Mouse (Mus musculus) hematopoietic stem cell, adult 5-6 weeks (primary cell): ENCODE results near the gene Tnfsf15. TPM values are rescaled to one million over a fixed set of nuclear protein-coding genes. Genes with fewer than 3 reads are reported as not detected.
A peak's percentile ranks its signal among the peaks of the same experiment; 100 is the strongest.

Source experiments
- ATAC-seq, 2 experiments: fragments of 125-278 bp in 1 of 2; replicated peaks in 1 of 2; 2 replicates each; pipeline ENCODE4 v1.8.0; 2016 to 2017; ENCODE audit warnings: inconsistent platforms in 2 of 2, mild to moderate bottlenecking in 2 of 2, moderate number of reproducible peaks in 2 of 2, low read depth in 1 of 2, moderate TSS enrichment in 1 of 2; ENCODE audit not compliant: low FRiP score in 2 of 2, poor library complexity in 2 of 2, severe bottlenecking in 2 of 2, insufficient read depth in 1 of 2, low TSS enrichment in 1 of 2
- total RNA-seq: library from RNA; stranded (forward); fragments of 172-1452, 232-1000 nt; gene quantifications from 2 replicates; pipeline ENCODE4 v1.2.3, GENCODE M21; 2017

Tnfsf15 gene
- total RNA-seq, 1 experiment from 2014 or later: not detected

DNA sequence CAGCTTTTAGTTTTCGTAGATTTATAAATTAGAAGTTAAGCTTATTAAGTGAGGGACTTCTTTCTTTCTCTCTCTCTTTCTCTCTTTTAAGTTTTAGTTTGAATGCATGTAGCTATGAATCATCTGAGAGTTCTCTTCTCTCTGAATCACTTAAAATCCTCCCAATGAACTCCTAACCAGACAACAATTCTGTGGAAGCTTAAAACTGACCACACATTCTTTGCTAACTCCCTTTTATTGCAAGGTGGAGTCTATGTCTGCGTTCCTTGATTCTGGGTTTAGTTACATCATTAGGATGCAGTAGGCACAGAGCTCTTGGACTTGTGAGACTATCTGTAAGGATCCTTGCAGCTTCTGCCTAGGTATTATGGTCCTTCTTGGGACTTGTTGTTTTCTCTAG, 41.2 kb downstream of the Tnfsf15 start:
- no peak for ATAC-seq

DNA sequence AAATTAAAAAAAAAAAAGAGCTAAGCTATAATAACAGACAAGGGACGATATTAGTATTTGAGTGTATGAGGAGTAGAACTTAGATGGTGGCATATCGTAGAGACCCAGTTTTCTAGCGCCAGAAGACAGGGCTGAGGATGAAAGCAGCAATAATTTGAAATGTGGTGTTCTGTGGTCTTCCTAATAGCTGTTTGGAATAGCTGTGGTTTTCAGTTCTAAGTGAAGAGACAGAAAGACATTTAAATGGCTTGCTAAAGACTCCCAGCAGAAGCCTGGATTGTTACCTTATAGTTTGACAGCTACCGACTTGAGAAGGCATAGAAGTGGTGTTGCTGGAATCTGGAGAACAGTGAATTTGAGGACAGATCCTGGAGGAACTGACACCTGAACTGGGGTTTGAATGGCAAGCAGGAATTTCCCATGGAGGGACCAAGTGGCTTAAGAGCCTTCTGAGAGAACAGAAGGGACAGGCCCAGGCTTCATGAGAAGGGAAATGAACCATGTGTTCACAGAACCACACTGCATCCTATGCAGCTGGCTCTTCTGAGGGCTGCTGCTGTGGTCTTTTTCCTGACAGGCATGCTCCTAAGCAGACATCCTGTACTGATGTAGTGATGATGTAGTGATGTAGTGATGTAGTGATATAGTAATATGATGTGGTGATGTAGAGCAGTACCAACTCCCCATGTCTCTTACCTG, 42.8 kb downstream of the Tnfsf15 start:
- no peak for ATAC-seq

DNA sequence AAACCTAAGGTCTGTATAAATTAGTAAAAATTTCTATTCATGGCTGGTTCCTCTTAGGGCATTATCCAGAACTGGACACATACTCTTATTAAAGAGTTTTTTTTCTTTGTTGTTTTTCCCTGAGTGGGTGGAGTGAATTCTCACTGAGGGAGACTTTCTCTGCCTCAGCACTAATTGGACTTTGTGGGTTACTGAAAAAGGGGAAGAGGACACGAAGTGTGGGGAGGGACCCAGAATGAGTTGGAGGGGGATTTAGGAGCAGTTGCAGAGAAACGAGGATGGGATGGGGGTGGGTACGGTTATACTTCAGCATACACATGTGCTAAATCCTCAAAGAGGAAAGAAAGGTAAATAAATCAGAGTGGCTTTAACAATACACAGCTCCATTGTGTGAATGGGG, 45.2 kb downstream of the Tnfsf15 start:
- ATAC-seq: 0 out of 4 replicates have a peak, but pooled peaks of 1 of the 2 experiments have one; percentile 7

DNA sequence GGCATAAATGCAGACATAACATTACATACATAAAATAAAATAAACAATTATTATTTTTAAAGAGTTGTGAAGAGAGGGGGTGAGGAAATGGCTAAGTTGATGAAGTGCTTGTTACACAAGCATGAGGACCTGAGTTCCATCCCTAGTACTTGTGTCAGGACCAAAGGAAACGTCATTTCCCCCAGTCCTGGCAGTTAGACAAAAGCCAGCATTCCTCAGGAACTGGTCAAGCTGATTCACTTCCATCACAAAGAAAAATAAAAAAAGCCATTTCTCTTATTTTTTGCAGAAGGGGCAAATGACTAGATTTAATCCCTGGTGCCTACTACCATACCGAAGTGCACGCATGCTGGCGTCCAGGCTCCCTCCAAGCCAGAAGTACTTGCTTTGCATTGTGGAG, 48.0 kb downstream of the Tnfsf15 start:
- no peak for ATAC-seq

DNA sequence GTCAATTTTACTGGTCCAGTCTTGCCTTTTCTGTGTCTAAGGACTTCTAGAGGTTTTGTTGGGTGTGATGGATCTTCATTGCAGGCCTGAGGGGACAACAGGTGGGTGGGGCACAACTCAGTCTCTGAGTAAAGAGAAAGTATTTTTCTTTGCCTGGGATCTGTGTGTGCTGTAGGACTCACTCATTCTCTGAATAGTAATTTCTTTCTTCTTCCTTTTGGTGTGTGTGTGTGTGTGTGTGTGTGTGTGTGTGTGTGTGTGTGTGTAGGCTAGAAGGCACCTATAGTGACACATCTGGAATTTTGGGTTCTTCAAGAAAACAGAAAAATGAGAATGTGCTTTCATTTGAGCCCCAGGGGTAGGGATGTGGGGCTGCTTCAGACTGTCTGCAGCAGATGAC, 52.6 kb downstream of the Tnfsf15 start:
- ATAC-seq: no peak

DNA sequence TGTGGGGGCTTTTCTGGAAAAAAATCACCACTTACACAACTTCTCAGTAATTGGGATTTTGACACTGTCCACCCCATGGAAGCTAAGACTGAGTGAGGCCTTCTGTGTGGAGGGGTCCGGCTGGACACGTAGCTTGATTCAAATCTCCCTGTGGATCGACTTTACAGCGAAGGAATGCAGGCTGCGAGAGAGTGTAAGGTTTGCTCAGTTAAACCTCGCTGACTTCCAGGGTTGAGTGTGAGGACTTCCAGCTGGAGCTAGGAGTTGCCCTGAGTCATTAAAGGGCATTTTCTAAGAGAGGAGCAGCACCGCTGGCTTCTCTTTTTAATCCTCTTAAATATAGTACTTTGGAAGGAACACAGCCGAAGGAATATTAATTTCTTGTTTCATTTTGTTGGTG, 57.5 kb downstream of the Tnfsf15 start:
- ATAC-seq: no peak

DNA sequence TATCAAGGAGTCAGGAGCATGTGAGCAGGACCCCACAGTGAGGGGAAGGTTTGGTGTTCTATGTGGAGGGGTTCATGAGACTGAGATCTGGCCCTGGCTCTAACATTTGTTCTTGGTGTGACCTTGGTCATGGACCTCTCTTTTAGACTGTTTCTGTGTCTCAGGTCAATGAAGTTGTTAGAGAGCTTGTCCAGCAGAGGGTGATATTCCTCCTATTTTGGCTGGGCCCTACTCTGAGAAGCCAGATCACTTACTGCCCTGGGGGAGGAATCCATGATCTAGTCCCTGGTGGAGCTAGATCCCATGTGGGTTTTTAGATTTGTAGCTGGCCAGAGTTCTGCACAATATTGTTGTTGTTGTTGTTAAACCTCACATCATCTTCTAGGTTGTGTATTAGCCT, 58.8 kb downstream of the Tnfsf15 start:
- peak; percentile 75 to 79 for ATAC-seq

DNA sequence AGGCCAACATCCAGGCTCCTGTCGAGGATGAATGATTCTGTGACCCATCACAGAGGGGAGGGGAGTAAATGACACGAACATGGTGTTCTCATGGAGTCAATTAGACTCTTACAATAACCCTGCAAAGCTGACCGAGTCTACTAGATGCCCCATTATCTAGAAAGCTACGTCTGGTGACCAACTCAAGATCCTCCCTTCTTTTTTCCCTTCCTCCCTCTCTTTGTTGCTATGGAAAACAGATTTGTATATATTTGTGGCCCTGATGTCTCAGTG, 59.7 kb downstream of the Tnfsf15 start:
- ATAC-seq: no peak

DNA sequence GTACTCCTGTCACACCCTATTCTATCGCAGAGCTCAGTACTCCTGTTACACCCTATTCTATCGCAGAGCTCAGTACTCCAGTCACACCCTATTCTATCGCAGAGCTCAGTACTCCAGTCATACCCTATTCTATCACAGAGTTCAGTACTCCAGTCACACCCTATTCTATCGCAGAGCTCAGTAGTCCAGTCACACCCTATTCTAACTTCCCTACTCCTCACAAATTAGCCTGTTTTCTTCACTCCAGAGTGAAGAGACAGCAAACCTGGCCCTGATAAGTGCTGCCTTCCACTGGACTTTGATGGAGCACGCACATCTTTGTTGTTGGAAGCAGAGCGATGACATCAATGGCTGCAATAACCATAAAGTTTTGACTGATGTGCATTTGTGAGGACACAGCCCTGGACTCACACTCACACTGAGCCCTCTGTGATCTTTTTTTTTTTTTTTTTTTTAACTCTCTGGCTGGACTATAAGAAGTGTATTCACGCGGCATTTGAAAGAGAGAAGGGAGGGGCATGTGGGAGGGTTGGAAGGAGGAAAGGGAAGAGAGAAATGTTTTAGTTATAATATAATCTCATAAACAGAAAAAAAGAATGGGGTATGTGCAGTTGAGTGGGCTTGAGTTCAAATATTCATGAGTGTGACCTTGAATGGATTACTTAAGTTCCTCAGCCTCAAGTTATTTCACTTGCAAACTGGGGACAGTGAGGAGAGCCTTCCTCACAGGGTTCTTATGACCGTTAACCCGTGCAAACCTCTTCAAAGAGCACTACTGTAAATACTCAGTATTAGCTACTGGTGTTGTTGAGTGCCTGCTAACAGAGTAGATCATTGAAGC, 60.3 kb downstream of the Tnfsf15 start:
- no peak for ATAC-seq

DNA sequence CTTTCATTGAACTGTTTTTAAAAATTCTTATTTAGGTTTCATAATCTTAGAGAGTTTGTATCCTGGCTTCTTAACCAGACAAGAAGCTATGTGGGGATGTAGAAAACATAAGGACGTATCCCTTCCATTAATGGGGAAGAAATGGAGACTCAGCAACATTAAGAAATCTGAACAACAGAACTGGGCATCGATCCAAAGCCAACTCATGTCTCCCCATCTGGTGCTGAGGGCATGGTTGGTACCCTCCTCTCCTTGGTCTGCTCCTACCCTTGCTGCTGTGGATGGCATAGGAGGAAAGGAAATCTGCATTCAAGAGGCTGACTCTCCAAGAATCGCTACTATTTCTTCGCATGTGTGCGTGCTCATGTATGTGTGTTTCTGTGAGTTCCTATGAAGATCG, 61.2 kb downstream of the Tnfsf15 start:
- ATAC-seq: no peak

DNA sequence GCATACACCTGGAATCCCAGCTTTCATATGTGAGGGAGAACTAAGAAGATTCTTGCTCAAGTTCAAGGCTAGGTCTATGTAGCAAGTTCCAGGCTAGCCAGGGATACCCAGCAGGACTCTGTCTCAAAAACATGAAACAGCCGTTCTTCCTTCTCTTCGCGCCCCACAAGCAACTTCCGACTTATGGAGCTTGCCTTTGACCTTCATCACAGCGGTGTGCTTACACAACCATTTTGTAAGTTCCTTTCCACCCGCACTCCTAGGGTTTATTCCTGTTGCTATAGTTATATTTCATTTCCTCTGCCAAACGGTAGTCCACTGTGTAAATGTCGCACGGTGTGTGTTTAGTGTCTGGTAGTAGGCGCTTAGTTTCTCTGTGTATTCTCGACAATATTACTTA, 61.9 kb downstream of the Tnfsf15 start:
- peak in 1 of 2 experiments; percentile 36; a peak in 1 of 4 replicates for ATAC-seq

DNA sequence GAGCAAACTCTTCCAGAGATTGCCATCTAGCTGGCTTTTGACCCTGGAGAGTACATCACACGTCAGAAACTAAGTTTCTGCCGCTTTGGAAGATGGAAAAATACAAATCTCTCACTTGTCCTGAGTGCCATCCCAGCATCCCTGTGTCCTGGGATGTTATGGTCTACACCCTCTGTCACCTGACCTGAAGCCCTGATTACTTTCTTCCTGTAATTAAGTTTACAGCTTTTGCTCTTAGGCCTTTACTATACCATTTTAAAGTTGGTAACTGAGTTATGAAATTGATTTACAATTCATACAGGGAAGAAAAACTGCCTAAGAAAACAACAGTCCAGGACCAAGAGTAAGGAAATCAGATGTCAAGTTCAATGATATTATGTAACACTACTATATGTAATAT, 62.5 kb downstream of the Tnfsf15 start:
- ATAC-seq: no peak

DNA sequence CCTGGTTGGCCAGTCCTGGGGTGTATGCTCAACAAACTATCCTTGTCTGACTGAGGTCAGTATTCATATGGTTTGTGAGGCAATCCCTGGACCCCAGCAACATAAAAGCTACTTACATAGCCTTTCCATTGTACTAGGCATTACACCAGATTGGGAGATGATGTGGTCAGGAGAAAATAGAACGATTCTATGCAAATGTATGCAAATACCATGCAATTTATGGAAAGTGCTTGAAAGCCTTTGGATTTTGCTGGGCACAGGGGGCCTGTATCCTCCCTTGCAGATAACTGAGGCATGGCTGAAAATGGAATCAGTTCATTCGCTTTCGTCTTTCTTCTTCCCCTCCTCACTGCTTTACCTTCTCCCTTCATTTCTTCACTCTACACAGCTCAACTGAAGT, 63.4 kb downstream of the Tnfsf15 start:
- no peak for ATAC-seq

Other genes with a start within 250 kb of the Tnfsf15 start
- 4.4 and 6.1 TPM in 2 replicates for gene Whrn, start 249.1 kb downstream of the Tnfsf15 start, total RNA-seq
- 71.6 and 116 TPM in 2 replicates for gene Atp6v1g1, start 200.3 kb downstream of the Tnfsf15 start, total RNA-seq
- gene Tmem268, start 186.3 kb downstream of the Tnfsf15 start, total RNA-seq: 10.3 and 40.9 TPM in 2 replicates
- gene Gm11213, start 139.9 kb downstream of the Tnfsf15 start, total RNA-seq: not detected in 2 replicates
- gene Tex48, start 122.7 kb downstream of the Tnfsf15 start, total RNA-seq: not detected in 2 replicates
- not detected in 2 replicates for gene Gm11214, start 81.7 kb downstream of the Tnfsf15 start, total RNA-seq
- 1.8 and 3.7 TPM in 2 replicates for gene Tnfsf8, start 116.2 kb upstream of the Tnfsf15 start, total RNA-seq